Mouse (Mus musculus): ENCODE data around the gene Vmn1r94.
"Not testable (repeated sequence)": the region's sequence is repeated elsewhere in the genome, so short reads cannot be mapped to it uniquely, and the experiment has no call there.

The Vmn1r94 gene

DNA sequence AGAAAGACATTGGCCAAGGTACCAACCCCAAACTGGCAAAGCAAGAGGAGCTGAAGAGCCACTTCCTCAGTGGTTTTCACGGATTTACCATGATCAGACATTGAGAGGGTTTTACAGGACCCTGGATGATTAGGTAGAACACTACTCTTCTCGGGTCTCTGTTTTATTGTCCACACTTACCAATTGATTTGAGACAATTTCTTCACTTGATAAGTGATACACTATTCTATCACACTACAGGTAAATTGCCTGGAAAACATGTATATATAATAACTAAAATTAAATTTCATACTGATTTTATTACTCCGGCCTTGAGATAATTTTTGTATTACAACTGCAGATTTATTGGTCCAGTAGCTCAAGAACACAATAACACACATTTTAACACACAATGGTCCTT lies at the start of gene Vmn1r94:
TSS of gene Vmn1r94 (minus strand) at position 101 of the 400 bp plus-strand sequence.
- DNase-seq (ENCODE audit: low spot score), result not testable (repeated sequence)

- DNase-seq (ENCODE audit: low spot score), result not testable (repeated sequence)
Measured at GRCm38 (mm10) chr7:20205507-20205906, 37.3 kb upstream of the Vmn1r94 start, which contains the start of gene Gm6164. Gene Gm6164, minus strand, starts transcription at chr7:20205607.

- not testable (repeated sequence) for DNase-seq (ENCODE audit: low spot score)
Measured at GRCm38 (mm10) chr7:20193410-20193809, 25.2 kb upstream of the Vmn1r94 start, which contains the start of gene Vmn1r95. Gene Vmn1r95, plus strand, starts transcription at chr7:20193710.

DNA sequence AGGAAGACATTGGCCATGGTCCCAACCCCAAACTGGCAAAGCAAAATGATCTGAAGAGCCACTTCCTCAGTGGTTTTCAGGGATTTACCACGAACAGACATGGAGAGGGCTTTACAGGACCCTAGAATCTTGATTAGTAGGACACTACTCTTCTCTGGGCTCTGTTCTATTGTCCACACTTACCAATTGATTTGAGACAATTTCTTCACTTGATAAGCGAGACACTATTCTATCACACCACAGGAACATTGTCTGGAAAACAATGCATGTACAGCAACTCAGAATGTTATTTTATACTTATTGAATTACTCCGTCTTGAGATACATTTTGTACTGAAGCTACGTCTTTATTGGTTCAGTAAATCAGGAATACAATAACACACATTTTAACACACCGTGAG lies 29.2 kb downstream of the Vmn1r94 start, which contains the start of gene Vmn1r93:
TSS of gene Vmn1r93 (minus strand) at position 101 of the 400 bp plus-strand sequence.
- not testable (repeated sequence) for DNase-seq (ENCODE audit: low spot score)

GRCm38 (mm10) chr7:20122479-20122878 lies 45.7 kb downstream of the Vmn1r94 start, which contains the start of gene Gm16442:
Gene Gm16442, minus strand, starts transcription at chr7:20122579.
- DNase-seq (ENCODE audit: low spot score), result not testable (repeated sequence)

All from lung, postnatal 25 days (tissue).